Mouse (Mus musculus) heart, adult 9 months (tissue): ENCODE measurements around the gene Dlg2.

Experiments
- DNase-seq, 2 experiments: peaks; one replicate each; pipeline ENCODE4 v3.0.0; 2022; ENCODE audit warnings: low spot score in 2 of 2

Gene Dlg2

DNA sequence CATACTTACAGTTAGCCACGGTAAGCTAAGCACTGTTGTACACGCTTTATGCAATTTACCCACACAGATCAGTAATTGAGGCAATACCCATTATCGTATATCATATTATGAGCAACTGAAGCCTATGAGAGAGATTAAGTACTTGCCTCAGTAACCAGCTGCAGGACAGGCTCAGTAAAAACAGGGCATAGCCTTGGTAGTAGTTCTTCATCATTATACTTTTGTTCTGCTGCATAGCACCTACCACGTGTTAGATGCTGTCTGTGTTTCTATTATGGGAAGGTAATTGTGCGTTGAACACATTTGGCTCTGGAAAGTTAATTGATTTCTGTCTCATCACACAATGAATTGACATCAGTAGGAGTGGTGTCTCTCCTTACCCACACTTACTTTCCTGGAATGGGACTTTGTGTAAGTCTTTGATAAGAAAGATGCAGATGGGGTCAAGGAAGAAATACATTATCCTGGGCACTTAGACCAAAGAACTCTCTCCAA lies 1897.4 kb downstream of the Dlg2 start:
- DNase-seq = no peak

DNA sequence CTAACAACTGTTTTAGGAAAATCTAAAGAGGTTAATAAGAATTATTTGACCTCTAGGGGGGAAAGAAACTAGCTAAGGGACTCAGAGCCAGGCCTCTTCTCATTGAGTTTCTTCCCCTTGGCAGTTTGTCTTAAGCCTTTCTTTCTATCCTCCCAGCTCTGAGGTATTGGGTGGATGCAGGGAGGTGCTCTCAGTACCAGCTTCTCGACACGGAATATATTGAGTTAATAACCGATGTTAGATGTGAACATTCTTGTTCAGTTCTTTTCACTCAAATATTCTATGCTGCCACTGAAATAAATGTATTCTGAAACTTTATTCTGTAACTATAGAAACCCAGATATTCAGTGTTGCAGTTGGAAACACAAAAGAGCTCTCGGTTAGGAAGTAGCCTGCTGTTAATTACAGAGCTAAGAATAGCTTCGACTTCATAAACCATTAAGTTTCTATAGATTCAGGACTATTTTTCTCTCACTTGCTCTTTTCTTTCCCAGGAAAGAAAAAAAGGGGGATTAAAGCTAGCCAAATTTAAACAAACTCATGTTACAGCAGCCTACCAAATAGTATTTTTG lies 1907.5 kb downstream of the Dlg2 start:
- no peak for DNase-seq

DNA sequence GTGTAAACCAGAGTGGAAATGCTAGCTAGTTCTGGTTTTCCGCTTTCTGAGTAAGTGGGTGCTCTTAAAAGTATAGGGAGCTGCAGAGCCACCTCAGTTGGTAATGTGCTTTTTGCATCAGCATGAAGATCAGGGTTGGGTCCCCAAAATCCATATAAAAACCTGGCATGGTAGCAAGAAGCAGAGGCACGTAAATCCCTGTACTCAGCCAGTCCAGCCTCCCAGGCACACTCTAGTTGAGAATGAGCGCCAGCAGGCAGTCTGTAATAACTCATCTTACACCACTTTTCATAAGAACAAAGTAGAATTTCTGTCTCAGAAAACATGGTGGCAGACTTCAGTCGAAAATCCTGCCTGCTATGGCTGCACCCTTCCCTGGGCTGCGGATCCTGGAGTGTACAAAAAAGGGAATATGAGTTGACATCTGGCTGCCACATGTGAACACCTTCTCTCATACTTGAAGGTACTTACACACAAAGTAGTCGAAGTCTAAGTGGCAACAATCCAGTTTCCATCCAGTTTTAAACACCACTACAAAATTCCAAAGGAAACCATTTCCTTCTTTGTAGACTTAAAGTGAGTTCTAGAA lies 1915.7 kb downstream of the Dlg2 start:
- DNase-seq = no peak

DNA sequence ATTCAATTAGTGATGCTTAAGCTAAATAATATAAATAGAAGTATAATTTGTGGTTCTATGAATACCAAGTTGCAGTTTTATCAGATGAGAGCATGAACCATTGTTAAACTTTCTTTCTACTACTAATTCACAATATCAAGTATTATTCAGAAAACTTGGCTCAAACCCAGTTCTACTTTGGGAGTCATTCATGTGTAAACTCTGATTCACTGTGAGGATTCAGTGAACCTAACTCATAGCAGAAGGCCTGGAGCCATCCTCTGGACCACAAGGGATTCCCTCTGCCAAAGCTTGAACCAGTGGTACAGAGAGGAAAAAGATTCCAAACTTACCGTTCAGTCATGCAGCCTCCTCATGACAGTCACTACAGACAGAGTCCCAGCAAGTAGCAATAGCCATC lies 1920.3 kb downstream of the Dlg2 start:
- no peak for DNase-seq

DNA sequence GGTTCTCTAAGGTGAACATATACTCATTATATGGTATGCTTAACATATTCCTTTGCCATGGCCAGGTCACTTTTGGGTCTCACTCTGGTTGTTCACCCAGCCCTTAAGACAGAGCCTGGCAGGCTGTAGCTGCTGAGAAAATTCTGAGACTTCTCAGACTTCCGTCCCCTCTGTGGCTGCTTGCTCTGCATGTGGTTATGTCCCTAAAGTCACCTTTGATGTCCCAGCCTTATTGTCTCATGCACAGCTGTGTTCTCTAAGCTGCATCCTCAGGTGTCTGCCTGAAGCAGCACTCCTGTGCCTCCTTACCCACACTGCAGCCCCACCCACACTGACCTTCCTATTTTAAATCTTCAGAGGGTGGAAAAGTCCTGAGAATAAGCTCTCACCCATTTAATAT lies 1922.4 kb downstream of the Dlg2 start:
- no peak for DNase-seq

DNA sequence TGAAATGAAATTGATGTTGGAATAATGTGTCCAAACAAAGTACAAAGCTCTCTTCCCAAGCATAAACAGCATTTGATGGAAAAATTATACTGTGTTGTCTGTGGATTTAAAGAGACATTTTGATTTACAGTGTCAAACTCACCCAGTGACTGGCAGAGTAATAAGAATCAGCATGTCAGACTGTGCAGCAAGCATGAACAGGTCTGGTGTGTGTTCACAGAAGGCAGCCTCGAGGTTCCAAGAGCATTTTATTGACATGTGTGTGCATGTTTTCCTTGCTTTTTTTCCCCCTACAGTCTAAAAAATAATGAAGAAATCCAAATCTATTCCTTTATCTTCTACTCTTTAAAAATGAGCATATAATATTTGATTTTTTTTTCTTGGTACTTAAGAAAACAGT lies 1924.1 kb downstream of the Dlg2 start:
- no peak for DNase-seq

DNA sequence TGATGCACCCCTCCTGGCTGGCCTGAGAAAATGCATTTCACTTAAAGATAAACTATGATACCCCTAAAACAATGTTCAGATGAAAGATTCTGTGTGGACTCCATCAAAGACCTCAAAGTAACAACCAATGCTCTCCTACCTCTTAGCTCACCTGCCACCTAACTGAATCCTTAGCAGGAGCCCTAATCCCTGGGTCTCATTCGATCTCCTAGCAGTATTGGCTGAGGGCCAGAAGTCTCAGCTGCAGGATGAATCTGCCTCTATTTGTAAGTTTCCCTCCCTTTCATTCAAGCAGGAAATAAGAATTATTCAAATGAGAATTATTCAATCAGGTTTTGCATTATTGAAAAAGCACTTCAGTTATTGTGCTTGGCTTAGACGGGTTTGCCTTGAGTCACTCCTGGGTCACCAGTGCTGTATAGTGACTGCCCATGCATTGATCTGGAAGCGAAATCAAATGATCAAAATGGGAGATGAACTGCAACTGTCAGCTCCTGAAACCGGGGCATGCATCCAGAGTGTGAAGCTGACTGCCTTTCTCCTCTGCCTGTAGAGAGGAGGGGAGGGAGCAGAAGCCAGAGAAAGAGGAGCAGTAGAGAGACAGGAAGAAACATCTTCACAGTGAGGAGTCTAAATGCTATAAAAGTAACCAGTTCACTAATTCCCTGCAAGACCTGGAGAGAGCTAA lies 1924.7 kb downstream of the Dlg2 start:
- DNase-seq = no peak

DNA sequence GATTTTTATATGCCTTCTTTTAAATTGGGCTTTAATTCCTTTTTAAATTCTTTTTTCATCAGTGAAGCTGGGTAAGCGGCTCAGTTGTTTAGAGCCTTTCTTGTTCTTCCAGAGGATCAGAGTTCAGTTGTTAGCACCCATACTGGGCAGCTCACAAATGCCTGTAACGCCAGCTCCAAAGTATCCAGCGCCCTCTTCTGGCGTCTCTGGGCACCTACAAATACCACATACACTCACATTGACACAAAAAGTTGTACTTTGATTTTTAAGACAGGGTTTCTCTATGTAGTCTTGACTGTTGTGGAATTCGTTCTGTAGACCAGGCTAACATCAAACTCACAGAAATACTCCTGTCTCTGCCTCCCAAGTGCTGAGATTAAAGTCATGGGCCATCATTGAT lies 1932.0 kb downstream of the Dlg2 start:
- no peak for DNase-seq

DNA sequence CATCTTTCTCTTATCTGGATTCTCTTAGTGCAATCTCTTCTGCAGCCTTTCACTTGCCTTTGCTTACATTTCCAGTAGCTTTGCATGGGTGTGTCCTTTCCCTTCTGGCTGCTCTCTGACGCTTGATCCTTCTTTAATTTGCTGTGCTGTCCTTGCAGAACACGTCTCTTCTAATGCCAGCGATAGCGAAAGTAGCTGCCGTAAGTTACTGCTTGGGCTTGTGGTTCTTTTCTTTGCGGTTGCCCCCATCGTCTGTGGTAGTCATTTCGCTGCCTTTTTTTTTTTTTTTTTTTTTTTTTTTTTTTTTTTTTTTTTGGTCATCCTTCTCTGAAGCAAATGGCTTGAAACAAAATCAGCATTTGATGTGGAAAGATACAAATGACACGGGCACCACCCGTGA lies 1944.0 kb downstream of the Dlg2 start:
- DNase-seq = no peak

DNA sequence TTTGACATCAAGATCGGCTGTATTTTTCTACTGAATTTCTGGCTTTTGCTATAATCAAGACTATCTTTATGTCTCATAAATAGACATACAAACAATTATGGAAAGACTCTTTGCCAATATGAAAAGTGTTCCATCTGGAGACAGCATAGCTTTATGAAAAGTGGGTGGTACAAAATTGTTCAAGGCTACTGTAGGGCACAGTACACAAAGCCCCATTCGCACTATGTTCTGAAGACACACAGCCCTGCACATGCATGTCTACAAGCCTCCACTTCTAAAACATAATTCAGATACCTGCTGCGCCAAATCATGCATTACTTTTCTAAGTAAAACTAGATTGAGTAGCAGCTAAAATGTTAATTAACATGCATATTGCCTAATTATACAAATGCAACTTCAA lies 1946.5 kb downstream of the Dlg2 start:
- DNase-seq = no peak

DNA sequence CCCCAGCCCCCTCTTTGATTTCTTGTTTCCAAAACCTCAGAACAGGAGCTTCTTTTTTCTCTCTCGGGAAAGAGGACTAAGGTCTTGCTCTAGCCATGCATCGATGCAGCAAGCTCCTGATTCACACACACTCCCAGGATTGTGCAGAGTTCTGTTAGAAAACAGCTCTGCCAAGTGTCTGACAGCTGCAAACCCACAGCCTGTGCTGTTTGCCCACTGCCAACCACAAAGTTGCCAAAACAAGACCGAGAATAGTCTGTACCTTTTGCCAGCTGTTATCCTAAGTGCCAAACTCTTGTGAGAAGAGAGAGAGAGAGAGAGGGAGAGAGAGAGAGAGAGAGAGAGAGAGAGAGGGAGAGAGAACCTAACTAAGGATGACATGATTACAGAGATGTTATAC lies 1948.2 kb downstream of the Dlg2 start:
- no peak for DNase-seq

DNA sequence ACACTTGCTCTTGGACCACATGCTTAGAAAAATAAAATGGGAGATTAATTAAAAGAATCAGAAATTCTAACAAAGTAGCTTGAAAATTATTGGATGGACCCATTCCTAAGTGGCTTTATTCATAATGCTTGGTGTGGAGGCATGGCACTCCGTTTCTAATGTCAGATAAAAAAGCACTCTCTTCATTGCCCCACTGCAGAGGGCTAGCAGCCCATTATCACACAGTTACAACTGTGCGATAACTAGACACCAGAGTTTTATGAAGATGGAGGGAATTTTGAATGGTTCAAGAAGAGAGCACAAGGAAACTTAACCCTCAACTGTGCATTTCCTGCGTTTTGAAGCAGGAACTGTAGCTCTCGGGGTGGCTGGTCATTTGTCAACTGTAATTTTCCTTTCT lies 1950.8 kb downstream of the Dlg2 start:
- DNase-seq = no peak

DNA sequence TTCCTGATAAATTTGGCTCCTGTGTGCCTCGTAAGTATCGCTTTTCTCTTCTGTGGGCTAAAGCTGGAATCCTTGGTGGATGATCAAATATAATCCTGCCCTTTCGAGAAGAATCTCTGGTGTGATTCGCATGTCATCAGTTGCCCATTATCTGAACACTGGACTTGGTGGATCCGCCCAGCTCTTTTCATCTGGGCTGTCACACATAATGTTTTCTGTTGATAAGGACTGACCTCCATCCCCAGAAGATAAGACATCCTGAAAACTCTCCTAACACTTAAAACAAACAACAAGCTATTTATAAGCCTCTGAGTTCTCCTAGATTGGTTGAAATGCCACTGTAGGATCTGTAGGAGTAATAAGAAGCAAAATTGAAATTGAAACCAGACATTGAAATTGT lies 1952.2 kb downstream of the Dlg2 start:
- no peak for DNase-seq

DNA sequence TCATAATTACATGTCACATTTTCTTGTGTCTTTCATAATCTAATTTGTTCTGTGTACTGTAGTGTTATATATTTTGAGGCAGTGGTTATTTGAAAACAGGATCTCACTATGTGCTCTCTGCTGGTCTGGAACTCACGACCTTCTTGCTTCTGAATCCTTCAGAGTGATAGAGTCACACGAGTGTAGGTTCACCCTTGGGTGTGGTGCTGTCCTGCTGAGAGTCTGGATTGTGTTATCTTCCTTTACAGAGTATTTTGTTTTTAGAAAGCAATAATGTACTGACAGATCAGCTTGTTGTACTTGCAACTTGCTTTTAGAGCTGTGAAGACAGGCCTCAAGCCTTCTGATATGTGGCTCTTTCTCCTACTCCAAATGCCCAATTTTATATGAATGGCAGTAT lies 1953.8 kb downstream of the Dlg2 start:
- DNase-seq = no peak

DNA sequence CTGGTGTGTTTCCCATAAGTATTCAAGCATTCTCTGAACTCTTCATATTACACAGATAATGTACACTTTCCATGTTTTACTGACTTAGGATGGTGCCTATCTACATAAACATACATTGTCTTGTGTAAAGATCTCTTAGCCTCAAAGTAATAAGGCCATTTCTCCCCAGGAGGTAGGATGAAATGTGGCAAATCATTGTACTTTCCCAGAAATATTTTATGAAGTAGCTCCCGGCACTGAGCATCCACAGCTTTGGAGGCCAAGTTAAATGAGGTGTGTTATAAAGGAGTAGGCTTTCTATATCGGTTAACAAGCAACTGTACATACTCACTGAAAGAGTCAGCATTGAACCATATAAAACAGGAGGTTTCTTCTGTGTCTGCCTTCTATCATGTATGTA lies 1960.7 kb downstream of the Dlg2 start:
- no peak for DNase-seq

DNA sequence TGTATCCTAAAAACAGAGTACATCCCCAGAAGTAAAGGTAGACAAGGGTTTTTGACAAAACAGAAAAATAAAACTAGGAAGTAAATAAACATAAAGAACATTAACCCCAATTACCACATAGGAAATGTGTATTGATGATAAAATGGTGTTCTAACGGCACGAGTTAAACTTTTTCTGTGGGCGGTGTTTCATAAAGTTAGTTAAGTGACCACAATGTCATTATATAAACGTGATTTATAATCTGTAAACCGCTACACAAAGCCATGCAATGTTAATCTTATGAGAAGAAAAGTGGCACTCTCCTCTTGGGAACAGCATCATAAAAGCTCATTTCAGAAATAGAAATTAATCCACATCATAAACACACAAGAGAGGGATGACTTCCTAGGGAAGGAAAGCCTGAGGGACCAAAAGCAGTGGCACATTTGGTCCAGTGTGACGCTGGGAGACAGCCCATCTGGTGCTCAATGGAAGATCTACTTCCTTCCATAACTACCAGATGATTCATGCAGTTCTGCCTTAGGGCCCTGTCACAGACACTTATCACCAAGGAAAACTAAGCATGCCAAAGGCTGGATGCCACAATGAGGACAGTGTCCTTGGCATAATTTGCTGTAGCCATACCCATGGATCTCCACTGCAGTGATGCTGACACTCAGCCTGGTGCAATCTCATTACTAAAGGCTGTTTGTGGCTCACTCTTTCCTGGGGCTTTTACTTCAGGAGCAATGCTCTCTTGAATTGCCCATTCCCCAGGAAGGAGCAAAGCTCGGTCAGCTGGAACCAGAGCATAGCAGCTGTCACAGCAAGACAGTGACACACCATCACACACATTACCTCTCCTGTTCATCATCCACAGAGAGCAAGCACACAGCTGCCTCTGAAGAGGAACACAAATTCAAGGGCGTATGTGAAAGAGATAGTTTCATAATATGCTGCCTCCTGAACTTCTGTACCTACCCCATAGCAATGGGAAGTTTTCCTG lies 1963.3 kb downstream of the Dlg2 start:
- DNase-seq = no peak

DNA sequence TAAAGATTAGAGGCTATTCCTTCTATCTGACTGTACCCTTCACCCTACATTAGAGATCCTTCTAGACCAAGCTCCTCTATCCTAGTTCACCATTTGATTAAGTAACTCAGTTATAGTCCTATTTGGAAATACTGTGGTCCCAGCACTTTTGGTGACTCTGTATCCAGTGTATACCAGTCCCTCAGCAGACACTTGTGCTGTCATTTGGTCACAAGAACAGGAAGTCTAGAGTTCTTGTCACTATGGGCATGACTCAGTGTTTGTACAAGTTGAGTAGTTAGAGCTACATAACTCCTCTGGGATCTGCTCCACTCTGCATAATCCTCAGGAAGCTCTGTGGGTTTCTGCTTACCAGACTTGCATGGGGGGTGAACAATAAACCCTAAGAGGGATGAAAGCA lies 1965.1 kb downstream of the Dlg2 start:
- no peak for DNase-seq

DNA sequence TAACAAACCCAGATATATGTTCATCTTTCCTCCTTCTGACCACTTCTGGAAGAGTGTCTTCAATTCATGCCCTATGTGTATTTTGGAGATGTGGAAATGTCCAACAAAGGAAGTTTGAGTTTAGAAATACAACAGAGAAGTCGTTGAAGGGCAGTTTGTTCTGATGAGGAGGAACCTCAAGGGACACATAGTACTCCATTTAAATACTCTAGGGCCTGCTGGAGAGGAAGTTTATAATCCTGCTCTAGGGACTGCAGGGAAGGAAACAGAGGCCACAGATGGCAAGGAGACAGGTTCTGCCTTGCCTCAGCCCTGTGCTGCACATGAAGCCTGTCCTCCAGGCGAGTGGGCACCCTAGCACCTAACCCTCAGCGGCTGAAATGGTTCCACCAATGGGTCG lies 1965.6 kb downstream of the Dlg2 start:
- no peak for DNase-seq

DNA sequence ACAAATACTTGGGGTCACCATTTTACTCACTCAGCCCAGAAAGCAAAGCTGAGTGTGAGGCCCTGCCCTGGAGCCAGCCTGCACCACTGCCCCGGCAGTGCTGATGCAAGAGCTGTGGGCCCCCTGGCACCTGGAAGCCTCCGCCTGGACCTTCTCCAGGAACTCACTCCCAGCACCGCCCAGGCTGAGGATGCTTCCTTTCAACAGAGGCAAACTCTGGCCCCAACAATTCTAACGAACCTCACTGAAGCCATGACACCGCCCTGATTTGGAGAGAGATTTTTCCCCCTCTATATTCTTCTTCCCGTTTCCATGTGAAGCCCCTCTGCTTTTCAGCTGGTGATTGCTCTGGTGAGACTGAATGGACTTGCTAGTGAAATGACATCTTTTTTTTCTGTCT lies 1971.5 kb downstream of the Dlg2 start:
- DNase-seq = no peak

DNA sequence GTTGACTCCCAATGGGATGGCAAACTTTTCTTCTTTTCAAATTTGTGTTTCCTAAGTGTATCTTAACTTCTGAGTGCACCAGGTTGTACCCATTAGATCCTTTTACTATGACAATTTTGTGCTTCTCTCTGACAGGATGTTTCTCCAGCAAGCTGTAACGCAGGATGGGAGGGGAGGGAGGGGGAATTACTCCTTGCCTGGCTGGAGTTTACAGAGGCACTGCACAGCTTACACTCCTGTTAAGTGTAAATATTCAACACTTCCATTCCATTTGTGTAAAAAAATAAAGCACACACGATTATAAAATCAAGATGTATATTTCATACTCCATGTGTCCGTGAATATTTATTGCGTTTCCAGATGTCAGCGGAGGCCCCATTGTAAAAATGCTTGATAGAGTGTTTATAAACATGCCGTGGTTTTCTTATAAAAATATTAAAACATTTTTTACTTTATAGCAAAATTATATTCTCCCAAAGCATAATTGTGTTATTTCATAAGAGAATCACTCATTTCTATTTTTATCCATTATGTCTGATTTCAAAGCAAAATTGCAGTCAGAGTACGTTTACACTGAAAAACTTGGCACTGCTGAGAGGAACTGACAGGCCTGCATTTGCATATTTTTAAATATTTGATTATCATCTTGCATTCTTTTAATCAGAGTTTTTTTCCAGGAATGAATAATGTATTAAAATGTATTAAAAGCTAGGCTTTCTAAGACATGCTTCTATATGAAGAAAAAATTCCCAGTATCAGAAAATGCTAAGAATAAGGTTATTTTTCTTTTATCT lies 1972.5 kb downstream of the Dlg2 start:
- DNase-seq = no peak

DNA sequence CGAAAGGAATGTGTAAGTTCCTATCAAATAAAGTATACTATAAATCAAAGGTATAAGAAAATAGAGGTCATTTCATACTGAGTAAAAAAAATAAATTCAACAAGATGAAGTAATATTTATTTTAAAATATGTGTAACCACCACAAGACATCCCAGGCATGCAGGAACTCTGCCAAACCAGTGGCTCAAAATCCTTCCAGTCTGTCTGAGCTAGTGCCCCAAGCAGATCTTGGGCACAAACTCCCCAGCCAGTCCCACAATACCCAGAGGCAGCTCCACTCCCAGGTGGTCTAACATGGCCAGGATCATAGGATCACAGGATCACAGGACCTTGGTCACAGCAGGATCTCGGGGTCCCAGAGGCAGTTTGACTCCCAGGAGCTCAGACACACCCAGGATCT lies 1977.7 kb downstream of the Dlg2 start:
- no peak for DNase-seq

DNA sequence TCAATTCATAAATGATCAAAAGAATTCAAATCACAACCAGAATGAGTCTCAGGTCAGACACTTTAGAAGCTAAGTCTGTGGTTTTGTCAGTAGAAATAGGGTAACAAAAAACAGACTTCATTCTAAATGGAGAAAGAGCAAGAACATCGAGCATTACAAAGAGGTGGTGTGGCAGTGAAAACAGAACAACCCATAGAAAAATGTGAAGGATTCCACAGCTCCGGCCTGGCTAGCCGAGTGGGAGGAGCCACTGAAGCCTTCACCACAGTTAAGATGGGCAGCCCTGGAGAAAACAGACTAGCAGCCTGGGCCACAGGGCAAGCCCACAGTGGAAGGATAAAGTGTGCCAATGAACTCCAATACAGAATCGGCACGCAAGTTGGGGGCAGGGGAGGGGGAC lies 1979.5 kb downstream of the Dlg2 start:
- DNase-seq = no peak
